Mouse (Mus musculus) intestine, embryonic 15.5 days (tissue): ENCODE results near the gene Sigmar1. TPM values are rescaled to one million over a fixed set of nuclear protein-coding genes. Genes with fewer than 3 reads are reported as not detected.

Source experiments
- ATAC-seq: fragments of 200-750 bp; cut with Nextera tagmentation; 2 replicates; pipeline ENCODE4 v1.8.0; 2017; ENCODE audit warnings: moderate TSS enrichment, moderate library complexity
- H3K27ac ChIP-seq: fragments of 300-500 bp; sonication (generic); 2 replicates; pipeline ENCODE4 v1.5.1; 2015; ENCODE audit warnings: mild to moderate bottlenecking, inconsistent platforms
- H3K27me3 ChIP-seq: fragments of 300-500 bp; sonication (generic); replicated peaks from 2 replicates; pipeline ENCODE4 v1.6.1; 2015; ENCODE audit warnings: inconsistent platforms
- H3K36me3 ChIP-seq: fragments of 300-500 bp; sonication (generic); 2 replicates; pipeline ENCODE4 v1.6.1; 2015; ENCODE audit warnings: inconsistent platforms
- H3K4me1 ChIP-seq: fragments of 300-500 bp; sonication (generic); replicated peaks from 2 replicates; pipeline ENCODE4 v1.6.1; 2015; ENCODE audit warnings: inconsistent platforms
- H3K4me2 ChIP-seq: fragments of 300-500 bp; sonication (generic); replicated peaks from 2 replicates; pipeline ENCODE4 v1.6.1; 2015; ENCODE audit warnings: mild to moderate bottlenecking, inconsistent platforms
- H3K4me3 ChIP-seq: fragments of 300-500 bp; sonication (generic); replicated peaks from 2 replicates; pipeline ENCODE4 v1.5.1; 2015; ENCODE audit warnings: inconsistent platforms
- H3K9ac ChIP-seq: fragments of 300-500 bp; sonication (generic); 2 replicates; pipeline ENCODE4 v1.6.1; 2015; ENCODE audit warnings: inconsistent platforms
- H3K9me3 ChIP-seq: fragments of 300-500 bp; sonication (generic); 2 replicates; pipeline ENCODE4 v1.6.1; 2016; ENCODE audit warnings: inconsistent platforms
- WGBS: fragments of 180-500 bp; shearing (Covaris S2); methylation state at CpG from one replicate; pipeline ENCODE4 v1.1.7; 2015; 5-methylcytosine and 5-hydroxymethylcytosine counted together
- polyA plus RNA-seq: library from polyadenylated mRNA; unstranded; fragments of >200 nt; fragmentation: Nextera tagmentation; extraction: Ambion mirVana; gene quantifications from 2 replicates; pipeline ENCODE4 v1.2.1, GENCODE M21; 2015

The Sigmar1 gene
- polyA plus RNA-seq, 1 experiment from 2014 or later, result 94.7 TPM

- peaks cover 11% of the 10 kb centered on the region for H3K36me3 ChIP-seq
- H3K27me3 ChIP-seq, result no peaks in the 10 kb centered on the region
- 83% methylated on average over 5 of the region's 5 CpGs for WGBS
- no peak overlapping the region for H3K4me2 ChIP-seq
- H3K9ac ChIP-seq, result no peak overlapping the region
- H3K27ac ChIP-seq, result no peak overlapping the region
- H3K9me3 ChIP-seq, result no peaks in the 10 kb centered on the region
- H3K4me1 ChIP-seq, result peaks cover 20% of the 10 kb centered on the region
- ATAC-seq, result no peak
- no peak overlapping the region for H3K4me3 ChIP-seq
Measured at GRCm38 (mm10) chr4:41715596-41715995, 40.4 kb downstream of the Sigmar1 start.

GRCm38 (mm10) chr4:41715082-41715481 is 40.9 kb downstream of the Sigmar1 start:
- H3K9ac ChIP-seq, result no peak overlapping the region
- 81% methylated on average over 8 of the region's 8 CpGs for WGBS
- H3K27me3 ChIP-seq, result no peaks in the 10 kb centered on the region
- peaks cover 20% of the 10 kb centered on the region for H3K4me1 ChIP-seq
- no peak overlapping the region for H3K27ac ChIP-seq
- no peak for ATAC-seq
- peaks cover 11% of the 10 kb centered on the region for H3K36me3 ChIP-seq
- no peaks in the 10 kb centered on the region for H3K9me3 ChIP-seq
- no peak overlapping the region for H3K4me2 ChIP-seq
- H3K4me3 ChIP-seq, result no peak overlapping the region

GRCm38 (mm10) chr4:41714276-41714675 is 41.7 kb downstream of the Sigmar1 start:
- H3K27ac ChIP-seq, result no peak overlapping the region

GRCm38 (mm10) chr4:41713197-41714067 is 42.5 kb downstream of the Sigmar1 start, which contains the start of gene Rpp25l:
Rpp25l (minus strand) TSS chr4:41713534.
- under 1% methylated on average over 61 of the region's 61 CpGs for WGBS
- peak within 1 kb of the TSS; percentile 93 for H3K4me2 ChIP-seq
- ATAC-seq, result peak; percentile 89

More at GRCm38 (mm10) chr4:41714276-41714675, 41.7 kb downstream of the Sigmar1 start:
- H3K27me3 ChIP-seq, result no peaks in the 10 kb centered on the region
- H3K36me3 ChIP-seq, result peaks cover 11% of the 10 kb centered on the region
- H3K9me3 ChIP-seq, result no peaks in the 10 kb centered on the region
- peak overlapping the region; percentile 93 for H3K4me2 ChIP-seq
- H3K4me3 ChIP-seq, result no peak overlapping the region
- ATAC-seq, result no peak
- peaks cover 20% of the 10 kb centered on the region for H3K4me1 ChIP-seq
- 20% methylated on average over 8 of the region's 8 CpGs for WGBS
- no peak overlapping the region for H3K9ac ChIP-seq

GRCm38 (mm10) chr4:41712421-41713196 is 43.3 kb downstream of the Sigmar1 start:
- no peaks in the 10 kb centered on the region for H3K27me3 ChIP-seq
- H3K27ac ChIP-seq, result 0 out of 2 replicates have a peak overlapping the region, but pooled peaks have one; percentile 64
- peak overlapping the region; percentile 90 for H3K9ac ChIP-seq
- 39% methylated on average over 31 of the region's 31 CpGs for WGBS
- peak overlapping the region; percentile 72 for H3K4me3 ChIP-seq
- ATAC-seq, result peak; percentile 44; the same call in 1 of the 2 replicates
- peak overlapping the region; percentile 93 for H3K4me2 ChIP-seq
- H3K36me3 ChIP-seq, result no peaks in the 10 kb centered on the region; the same call in 1 of the 2 replicates
- H3K9me3 ChIP-seq, result no peaks in the 10 kb centered on the region
- peaks cover 23% of the 10 kb centered on the region for H3K4me1 ChIP-seq

More at GRCm38 (mm10) chr4:41713197-41714067, 42.5 kb downstream of the Sigmar1 start, which contains the start of gene Rpp25l:
- Histone ChIP-seq H3K27ac (peak within 1 kb of the TSS; percentile 64; the same call in 1 of the 2 replicates), H3K9ac (peak within 1 kb of the TSS; percentile 90), H3K4me1 (peaks cover 20% of the 10 kb centered on the region), H3K27me3 (no peaks in the 10 kb centered on the region), H3K36me3 (peaks cover 8% of the 10 kb centered on the region), H3K9me3 (no peaks in the 10 kb centered on the region), H3K4me3 (peak within 1 kb of the TSS; percentile 72)

- Histone ChIP-seq H3K36me3 (no peaks in the 10 kb centered on the region), H3K4me1 (peaks cover 31% of the 10 kb centered on the region), H3K4me3 (peak overlapping the region; percentile 72), H3K4me2 (peak overlapping the region; percentile 93), H3K9ac (peak overlapping the region; percentile 90), H3K27ac (no peak overlapping the region), H3K27me3 (no peaks in the 10 kb centered on the region), H3K9me3 (no peaks in the 10 kb centered on the region)
- no peak for ATAC-seq
- 74% methylated on average over 16 of the region's 16 CpGs for WGBS
Measured at GRCm38 (mm10) chr4:41711705-41712375, 44.1 kb downstream of the Sigmar1 start.

GRCm38 (mm10) chr4:41710229-41710628 is 45.7 kb downstream of the Sigmar1 start:
- Histone ChIP-seq H3K27me3 (0 out of 2 replicates have a peak, but pooled peaks cover 3% of the 10 kb centered on the region), H3K27ac (no peak overlapping the region), H3K9me3 (no peaks in the 10 kb centered on the region), H3K4me1 (peaks cover 31% of the 10 kb centered on the region), H3K36me3 (no peaks in the 10 kb centered on the region), H3K4me3 (no peak overlapping the region), H3K9ac (no peak overlapping the region), H3K4me2 (no peak overlapping the region)
- WGBS, result 65% methylated on average over 4 of the region's 4 CpGs
- ATAC-seq, result no peak

- ATAC-seq, result no peak
- peak overlapping the region; percentile 34 for H3K4me2 ChIP-seq
- no peak overlapping the region for H3K9ac ChIP-seq
- no peaks in the 10 kb centered on the region for H3K36me3 ChIP-seq
- no peak overlapping the region for H3K27ac ChIP-seq
- H3K27me3 ChIP-seq, result 0 out of 2 replicates have a peak, but pooled peaks cover 4% of the 10 kb centered on the region
- H3K4me1 ChIP-seq, result peaks cover 30% of the 10 kb centered on the region
- H3K4me3 ChIP-seq, result no peak overlapping the region
- no peaks in the 10 kb centered on the region for H3K9me3 ChIP-seq
- WGBS, result 33% methylated on average over 8 of the region's 8 CpGs
Measured at GRCm38 (mm10) chr4:41708192-41708745, 47.7 kb downstream of the Sigmar1 start.

GRCm38 (mm10) chr4:41707011-41707535 is 48.9 kb downstream of the Sigmar1 start:
- Histone ChIP-seq H3K36me3 (no peaks in the 10 kb centered on the region), H3K9me3 (no peaks in the 10 kb centered on the region), H3K4me1 (peaks cover 24% of the 10 kb centered on the region), H3K9ac (no peak overlapping the region), H3K27me3 (0 out of 2 replicates have a peak, but pooled peaks cover 4% of the 10 kb centered on the region), H3K4me3 (no peak overlapping the region), H3K4me2 (0 out of 2 replicates have a peak overlapping the region, but pooled peaks have one; percentile 39), H3K27ac (no peak overlapping the region)
- 3% methylated on average over 13 of the region's 13 CpGs for WGBS
- peak; percentile 76 for ATAC-seq

GRCm38 (mm10) chr4:41705922-41706754 is 49.8 kb downstream of the Sigmar1 start:
- Histone ChIP-seq H3K27me3 (0 out of 2 replicates have a peak, but pooled peaks cover 4% of the 10 kb centered on the region), H3K4me2 (no peak overlapping the region), H3K4me1 (peaks cover 15% of the 10 kb centered on the region), H3K9me3 (no peaks in the 10 kb centered on the region), H3K9ac (no peak overlapping the region), H3K27ac (no peak overlapping the region), H3K4me3 (no peak overlapping the region), H3K36me3 (no peaks in the 10 kb centered on the region)
- 65% methylated on average over 19 of the region's 19 CpGs for WGBS
- no peak for ATAC-seq
